Mouse (Mus musculus) spleen, adult 2 months (tissue): ENCODE data around the gene Tpcn2.

Experiments used
- CTCF ChIP-seq: fragments of 200-500 bp; IDR thresholded peaks from 2 replicates; pipeline ENCODE4 v1.5.1; 2011; ENCODE audit warnings: mild to moderate bottlenecking, inconsistent platforms; ENCODE audit not compliant: insufficient read depth, insufficient read length, insufficient replicate concordance; ENCODE audit errors: extremely low read depth
- POLR2A ChIP-seq: fragments of 200-500 bp; IDR thresholded peaks from 2 replicates; pipeline ENCODE4 v1.6.1; 2011; ENCODE audit warnings: low read depth, low read length, inconsistent platforms

DNA sequence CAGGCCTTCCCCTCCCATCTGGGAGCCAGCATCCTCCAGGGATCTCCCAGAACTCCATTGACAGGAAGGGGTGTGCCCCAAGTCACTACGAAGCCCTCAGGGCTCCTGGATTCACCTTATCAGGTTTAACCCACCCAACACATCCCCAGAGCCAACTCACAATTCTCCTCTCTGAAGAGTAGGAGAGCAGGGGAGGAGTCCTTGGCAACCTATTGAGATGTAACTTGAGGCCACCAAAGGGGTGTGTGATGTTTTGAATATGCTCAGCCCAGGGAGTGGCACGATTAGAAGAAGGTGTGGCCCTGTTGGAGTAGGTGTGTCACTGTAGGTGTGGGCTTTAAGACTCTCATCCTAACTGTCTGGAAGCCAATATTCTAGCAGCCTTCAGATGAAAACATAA is 41.9 kb upstream of the Tpcn2 start:
- TF ChIP-seq CTCF (no peak), POLR2A (no peak)
